Mouse (Mus musculus) stomach, embryonic 14.5 days (tissue): ENCODE data around the gene Socs2. TPM values are rescaled to one million over a fixed set of nuclear protein-coding genes. Genes with fewer than 3 reads are reported as not detected.

ENCODE experiments used
- ATAC-seq: fragments of 200-750 bp; cut with Nextera tagmentation; 2 replicates; pipeline ENCODE4 v1.8.0; 2017; ENCODE audit warnings: low read depth, moderate TSS enrichment; ENCODE audit not compliant: insufficient number of reproducible peaks, insufficient read depth, low FRiP score
- H3K27ac ChIP-seq: fragments of 300-500 bp; sonication (generic); 2 replicates; pipeline ENCODE4 v1.5.1; 2014; ENCODE audit warnings: mild to moderate bottlenecking, low read length, moderate library complexity, mixed read lengths
- H3K27me3 ChIP-seq: fragments of 300-500 bp; sonication (generic); 2 replicates; pipeline ENCODE4 v1.6.1; 2014; ENCODE audit warnings: low read length, control low read depth, mixed read lengths; ENCODE audit not compliant: control insufficient read depth, insufficient read depth
- H3K36me3 ChIP-seq: fragments of 300-500 bp; sonication (generic); 2 replicates; pipeline ENCODE4 v1.6.1; 2014; ENCODE audit warnings: mild to moderate bottlenecking, control low read depth, low read length, moderate library complexity, mixed read lengths; ENCODE audit not compliant: control insufficient read depth, insufficient read depth
- H3K4me1 ChIP-seq: fragments of 300-500 bp; sonication (generic); 2 replicates; pipeline ENCODE4 v1.6.1; 2014; ENCODE audit warnings: low read length, control low read depth, mixed read lengths; ENCODE audit not compliant: control insufficient read depth, insufficient read depth
- H3K4me2 ChIP-seq: fragments of 300-500 bp; sonication (generic); replicated peaks from 2 replicates; pipeline ENCODE4 v1.6.1; 2014; ENCODE audit warnings: low read depth, low read length, control low read depth
- H3K4me3 ChIP-seq: fragments of 300-500 bp; sonication (generic); 2 replicates; pipeline ENCODE4 v1.5.1; 2014; ENCODE audit warnings: low read depth, low read length, control low read depth
- H3K9ac ChIP-seq: fragments of 300-500 bp; sonication (generic); replicated peaks from 2 replicates; pipeline ENCODE4 v1.6.1; 2014; ENCODE audit warnings: low read depth, mild to moderate bottlenecking, control low read depth, low read length, moderate library complexity, mixed read lengths
- H3K9me3 ChIP-seq: fragments of 300-500 bp; sonication (generic); 2 replicates; pipeline ENCODE4 v1.6.1; 2016; ENCODE audit warnings: low read depth, low read length, control low read depth; ENCODE audit not compliant: control insufficient read depth
- WGBS: fragments of 180-500 bp; shearing (Covaris S2); extraction: QIAGEN DNeasy Blood & Tissue Kit; methylation state at CpG from one replicate; pipeline ENCODE4 v1.1.7; 2014; 5-methylcytosine and 5-hydroxymethylcytosine counted together
- polyA plus RNA-seq: library from polyadenylated mRNA; unstranded; fragments of >200 nt; fragmentation: Nextera tagmentation; extraction: Ambion mirVana; gene quantifications from 2 replicates; pipeline ENCODE4 v1.2.1, GENCODE M21; 2014

Gene Socs2
- polyA plus RNA-seq, 1 experiment from 2014 or later, result 32.9 TPM

GRCm38 (mm10) chr10:95384446-95384845 lies 32.5 kb downstream of the Socs2 start:
- ATAC-seq, result no peak
- no peak overlapping the region for H3K9ac ChIP-seq
- H3K9me3 ChIP-seq, result no peaks in the 10 kb centered on the region
- no peak overlapping the region for H3K4me2 ChIP-seq
- no peaks in the 10 kb centered on the region for H3K36me3 ChIP-seq
- WGBS, result 87% methylated on average over 8 of the region's 8 CpGs
- no peak overlapping the region for H3K27ac ChIP-seq
- H3K4me1 ChIP-seq, result no peaks in the 10 kb centered on the region
- H3K4me3 ChIP-seq, result no peak overlapping the region
- no peaks in the 10 kb centered on the region for H3K27me3 ChIP-seq

GRCm38 (mm10) chr10:95373340-95373739 lies 43.6 kb downstream of the Socs2 start:
- H3K36me3 ChIP-seq, result no peaks in the 10 kb centered on the region
- 89% methylated on average over 6 of the region's 6 CpGs for WGBS

GRCm38 (mm10) chr10:95371942-95372341 lies 45.0 kb downstream of the Socs2 start:
- Histone ChIP-seq H3K9ac (no peak overlapping the region), H3K4me3 (no peak overlapping the region), H3K4me2 (no peak overlapping the region), H3K9me3 (no peaks in the 10 kb centered on the region; the same call in 1 of the 2 replicates), H3K4me1 (no peaks in the 10 kb centered on the region), H3K36me3 (no peaks in the 10 kb centered on the region), H3K27me3 (no peaks in the 10 kb centered on the region), H3K27ac (no peak overlapping the region)
- 85% methylated on average over 3 of the region's 3 CpGs for WGBS
- no peak for ATAC-seq

More at GRCm38 (mm10) chr10:95373340-95373739, 43.6 kb downstream of the Socs2 start:
- H3K4me1 ChIP-seq, result no peaks in the 10 kb centered on the region
- H3K4me2 ChIP-seq, result no peak overlapping the region
- H3K9me3 ChIP-seq, result no peaks in the 10 kb centered on the region; the same call in 1 of the 2 replicates
- no peaks in the 10 kb centered on the region for H3K27me3 ChIP-seq
- no peak overlapping the region for H3K9ac ChIP-seq
- no peak overlapping the region for H3K4me3 ChIP-seq
- no peak overlapping the region for H3K27ac ChIP-seq
- ATAC-seq, result no peak

GRCm38 (mm10) chr10:95369190-95369589 lies 47.8 kb downstream of the Socs2 start:
- no peak overlapping the region for H3K27ac ChIP-seq
- no peak overlapping the region for H3K4me3 ChIP-seq
- H3K36me3 ChIP-seq, result no peaks in the 10 kb centered on the region
- no peaks in the 10 kb centered on the region for H3K27me3 ChIP-seq
- H3K9me3 ChIP-seq, result no peaks in the 10 kb centered on the region; the same call in 1 of the 2 replicates
- ATAC-seq, result no peak
- no peaks in the 10 kb centered on the region for H3K4me1 ChIP-seq
- H3K4me2 ChIP-seq, result no peak overlapping the region
- H3K9ac ChIP-seq, result no peak overlapping the region

- H3K27me3 ChIP-seq, result no peaks in the 10 kb centered on the region
- no peak overlapping the region for H3K9ac ChIP-seq
- no peaks in the 10 kb centered on the region; the same call in 1 of the 2 replicates for H3K9me3 ChIP-seq
- no peak overlapping the region for H3K4me3 ChIP-seq
- no peaks in the 10 kb centered on the region for H3K4me1 ChIP-seq
- H3K4me2 ChIP-seq, result no peak overlapping the region
- 89% methylated on average over 14 of the region's 14 CpGs for WGBS
- H3K27ac ChIP-seq, result no peak overlapping the region
- no peak for ATAC-seq
- no peaks in the 10 kb centered on the region for H3K36me3 ChIP-seq
These were observed 48.8 kb downstream of the Socs2 start for GRCm38 (mm10) chr10:95368151-95368550.

- Histone ChIP-seq H3K9me3 (no peaks in the 10 kb centered on the region; the same call in 1 of the 2 replicates), H3K4me2 (no peak overlapping the region), H3K4me3 (no peak overlapping the region), H3K36me3 (no peaks in the 10 kb centered on the region), H3K4me1 (no peaks in the 10 kb centered on the region), H3K27me3 (no peaks in the 10 kb centered on the region), H3K9ac (no peak overlapping the region), H3K27ac (no peak overlapping the region)
- no peak for ATAC-seq
- 76% methylated on average over 9 of the region's 9 CpGs for WGBS
These were observed 49.3 kb downstream of the Socs2 start for GRCm38 (mm10) chr10:95367661-95368089.

- Histone ChIP-seq H3K4me1 (no peaks in the 10 kb centered on the region), H3K36me3 (no peaks in the 10 kb centered on the region), H3K4me3 (no peak overlapping the region), H3K4me2 (no peak overlapping the region), H3K9ac (no peak overlapping the region), H3K9me3 (no peaks in the 10 kb centered on the region; the same call in 1 of the 2 replicates), H3K27me3 (no peaks in the 10 kb centered on the region), H3K27ac (no peak overlapping the region)
- no peak for ATAC-seq
- WGBS, result 61% methylated on average over 7 of the region's 7 CpGs
These were observed 49.7 kb downstream of the Socs2 start for GRCm38 (mm10) chr10:95367241-95367640.

- Histone ChIP-seq H3K36me3 (no peaks in the 10 kb centered on the region), H3K27ac (no peak overlapping the region), H3K27me3 (no peaks in the 10 kb centered on the region), H3K9ac (no peak overlapping the region), H3K9me3 (no peaks in the 10 kb centered on the region), H3K4me1 (no peaks in the 10 kb centered on the region), H3K4me3 (no peak overlapping the region), H3K4me2 (no peak overlapping the region)
- no peak for ATAC-seq
- 20% methylated on average over 2 of the region's 2 CpGs for WGBS
These were observed 54.7 kb downstream of the Socs2 start for GRCm38 (mm10) chr10:95362326-95362725.

GRCm38 (mm10) chr10:95361260-95361841 lies 55.6 kb downstream of the Socs2 start:
- H3K27ac ChIP-seq, result no peak overlapping the region
- no peaks in the 10 kb centered on the region for H3K27me3 ChIP-seq
- no peaks in the 10 kb centered on the region for H3K4me1 ChIP-seq
- no peaks in the 10 kb centered on the region for H3K36me3 ChIP-seq
- H3K4me2 ChIP-seq, result no peak overlapping the region
- no peak overlapping the region for H3K9ac ChIP-seq
- 87% methylated on average over 12 of the region's 12 CpGs for WGBS
- no peak for ATAC-seq
- no peaks in the 10 kb centered on the region for H3K9me3 ChIP-seq
- no peak overlapping the region for H3K4me3 ChIP-seq
